Mouse (Mus musculus) ES-E14 (cell line): ENCODE results near the gene Gm4969. TPM values are rescaled to one million over a fixed set of nuclear protein-coding genes. Genes with fewer than 3 reads are reported as not detected.
A peak's percentile ranks its signal among the peaks of the same experiment; 100 is the strongest.

Experiments used
- DNase-seq: peaks from one replicate; pipeline ENCODE4 v3.0.0-alpha.2; 2013; ENCODE audit warnings: low read depth, low spot score
- H3K27ac ChIP-seq: 2 replicates; pipeline ENCODE4 v1.5.1; 2012; ENCODE audit warnings: low read depth, mild to moderate bottlenecking, low read length, moderate library complexity, mixed read lengths; ENCODE audit not compliant: poor library complexity, insufficient read depth, severe bottlenecking
- H3K36me3 ChIP-seq: 2 replicates; pipeline ENCODE4 v1.6.1; 2012; ENCODE audit warnings: mild to moderate bottlenecking, low read length, moderate library complexity, mixed read lengths; ENCODE audit not compliant: control insufficient read depth, poor library complexity, insufficient read depth, severe bottlenecking
- H3K4me1 ChIP-seq, 2 experiments: fragments of 150-350 bp in 1 of 2; sonication (generic) in 1 of 2; 2 replicates each; pipeline ENCODE4 v1.6.1; 2012; ENCODE audit warnings: low read length in 2 of 2, mild to moderate bottlenecking in 1 of 2, mixed read lengths in 1 of 2; ENCODE audit not compliant: control insufficient read depth in 2 of 2, insufficient read depth in 2 of 2, poor library complexity in 1 of 2
- H3K4me3 ChIP-seq, 2 experiments: fragments of 150-350 bp in 1 of 2; sonication (generic) in 1 of 2; 2 replicates each; pipeline ENCODE4 v1.5.1; 2012; ENCODE audit warnings: low read length in 2 of 2, low read depth in 1 of 2, mild to moderate bottlenecking in 1 of 2, mixed read lengths in 1 of 2; ENCODE audit not compliant: insufficient read depth in 1 of 2, poor library complexity in 1 of 2, severe bottlenecking in 1 of 2
- H3K9ac ChIP-seq: 2 replicates; pipeline ENCODE4 v1.6.1; 2012; ENCODE audit warnings: low read depth, mild to moderate bottlenecking, low read length, mixed read lengths; ENCODE audit not compliant: poor library complexity, insufficient read depth, severe bottlenecking
- H3K9me3 ChIP-seq: fragments of 150-350 bp; sonication (generic); 2 replicates; pipeline ENCODE4 v1.6.1; 2012; ENCODE audit warnings: low read depth, mild to moderate bottlenecking, low read length; ENCODE audit not compliant: control insufficient read depth, insufficient read depth
- CHD2 ChIP-seq: IDR thresholded peaks from 2 replicates; pipeline ENCODE4 v1.6.1; 2014; ENCODE audit warnings: mild to moderate bottlenecking, low read depth, low read length, inconsistent platforms
- HCFC1 ChIP-seq: IDR thresholded peaks from 2 replicates; pipeline ENCODE4 v1.6.1; 2012; ENCODE audit warnings: low read length, inconsistent platforms, borderline replicate concordance; ENCODE audit not compliant: insufficient read depth
- MAFK ChIP-seq: IDR thresholded peaks from 2 replicates; pipeline ENCODE4 v1.6.1; 2014; ENCODE audit warnings: mild to moderate bottlenecking, low read depth, low read length, inconsistent platforms; ENCODE audit not compliant: insufficient read depth
- ZC3H11A ChIP-seq: IDR thresholded peaks from 2 replicates; pipeline ENCODE4 v1.6.1; 2012; ENCODE audit warnings: low read depth, mild to moderate bottlenecking, inconsistent platforms, low read length, borderline replicate concordance
- ZNF384 ChIP-seq: IDR thresholded peaks from 2 replicates; pipeline ENCODE4 v1.6.1; 2012; ENCODE audit warnings: low read depth, low read length, inconsistent platforms
- in situ Hi-C, 2 experiments: fragments of 600-800 bp; cut with MboI; formaldehyde crosslinking; loops; one replicate each; pipeline ENCODE4 v1.15.1; 2025; ENCODE audit warnings: low sequenced_read_pairs in 2 of 2, inconsistent platforms in 1 of 2; ENCODE audit not compliant: unreplicated experiment in 2 of 2
- total RNA-seq: library from RNA; depleted of rRNA; stranded (reverse); fragments of 300-350 nt; gene quantifications from 2 replicates; pipeline ENCODE4 v1.2.3, GENCODE M21; 2012

The Gm4969 gene
- total RNA-seq, 1 experiment = 1.9 TPM

- TF ChIP-seq MAFK (no peak), HCFC1 (no peak), CHD2 (no peak), ZC3H11A (no peak), ZNF384 (no peak)
- Histone ChIP-seq H3K36me3 (no peaks in the 10 kb centered on the region), H3K9me3 (no peaks in the 10 kb centered on the region), H3K4me1 (peaks cover 2 to 10% of the 10 kb centered on the region in 2 experiments; a peak in 2 of 4 replicates), H3K27ac (no peak overlapping the region), H3K4me3 (no peak overlapping the region), H3K9ac (no peak overlapping the region)
- DNase-seq = no peak
- in situ Hi-C loops = no loop called here
Measured at GRCm38 (mm10) chr7:19098811-19099210, 19.4 kb downstream of the Gm4969 start.

GRCm38 (mm10) chr7:19097863-19098262 is 20.3 kb downstream of the Gm4969 start:
- in situ Hi-C loops = no loop called here
- no peaks in the 10 kb centered on the region for H3K9me3 ChIP-seq
- no peaks in the 10 kb centered on the region for H3K36me3 ChIP-seq
- peaks cover 2 to 10% of the 10 kb centered on the region in 2 experiments; a peak in 2 of 4 replicates for H3K4me1 ChIP-seq
- no peak overlapping the region for H3K27ac ChIP-seq
- H3K9ac ChIP-seq = no peak overlapping the region
- no peak for TF ChIP-seq ZNF384
- no peak for TF ChIP-seq MAFK
- TF ChIP-seq CHD2 = no peak
- TF ChIP-seq ZC3H11A = no peak
- TF ChIP-seq HCFC1 = no peak
- DNase-seq = no peak
- no peak overlapping the region for H3K4me3 ChIP-seq

GRCm38 (mm10) chr7:19097217-19097616 is 21.0 kb downstream of the Gm4969 start:
- in situ Hi-C loops = no loop called here
- Histone ChIP-seq H3K27ac (no peak overlapping the region), H3K4me1 (peaks cover 2 to 10% of the 10 kb centered on the region in 2 experiments; a peak in 2 of 4 replicates), H3K9me3 (no peaks in the 10 kb centered on the region), H3K36me3 (no peaks in the 10 kb centered on the region), H3K9ac (no peak overlapping the region), H3K4me3 (no peak overlapping the region)
- no peak for DNase-seq
- TF ChIP-seq HCFC1 (no peak), ZC3H11A (no peak), MAFK (no peak), ZNF384 (no peak), CHD2 (no peak)

- Histone ChIP-seq H3K9ac (no peak overlapping the region), H3K4me1 (peaks cover 2 to 14% of the 10 kb centered on the region in 2 experiments; a peak in 2 of 4 replicates), H3K9me3 (no peaks in the 10 kb centered on the region), H3K36me3 (no peaks in the 10 kb centered on the region), H3K4me3 (peak overlapping the region; percentile 72 to 74; a peak in 1 of 4 replicates), H3K27ac (no peak overlapping the region)
- in situ Hi-C loops = no loop called here
- TF ChIP-seq ZNF384 (no peak), MAFK (no peak), CHD2 (no peak), ZC3H11A (no peak), HCFC1 (no peak)
- no peak for DNase-seq
Measured at GRCm38 (mm10) chr7:19096421-19096976, 21.7 kb downstream of the Gm4969 start.
